Mouse (Mus musculus): ENCODE results near the gene Pdzd7.

The Pdzd7 gene

GRCm38 (mm10) chr19:44987004-44987403 lies 58.5 kb downstream of the Pdzd7 start:
- DNase-seq (ENCODE audit: extremely low spot score, low read depth, low spot score): no peak

GRCm38 (mm10) chr19:44985159-44985988 lies 60.1 kb downstream of the Pdzd7 start:
- no peak for DNase-seq (ENCODE audit: extremely low spot score, low read depth, low spot score)

- DNase-seq (ENCODE audit: extremely low spot score, low read depth, low spot score): no peak
These were observed 61.1 kb downstream of the Pdzd7 start for GRCm38 (mm10) chr19:44984420-44984819.

- DNase-seq (ENCODE audit: extremely low spot score, low read depth, low spot score): no peak
These were observed 62.2 kb downstream of the Pdzd7 start for GRCm38 (mm10) chr19:44983366-44983765.

- no peak for DNase-seq (ENCODE audit: extremely low spot score, low read depth, low spot score)
These were observed 62.9 kb downstream of the Pdzd7 start for GRCm38 (mm10) chr19:44982477-44983115.

GRCm38 (mm10) chr19:44980787-44981186 lies 64.7 kb downstream of the Pdzd7 start:
- DNase-seq (ENCODE audit: extremely low spot score, low read depth, low spot score): no peak

GRCm38 (mm10) chr19:44977148-44977547 lies 68.4 kb downstream of the Pdzd7 start:
- no peak for DNase-seq (ENCODE audit: extremely low spot score, low read depth, low spot score)
